Mouse (Mus musculus) kidney, adult 2 months (tissue): ENCODE measurements around the gene Ptafr.

Source experiments
- CTCF ChIP-seq: fragments of 200-500 bp; conservative IDR thresholded peaks from 2 replicates; pipeline ENCODE4 v1.5.1; 2011; ENCODE audit warnings: low read depth, mild to moderate bottlenecking, control low read depth, low read length, moderate library complexity, mixed read lengths; ENCODE audit not compliant: insufficient read depth, insufficient read length
- POLR2A ChIP-seq: fragments of 200-500 bp; IDR thresholded peaks from one replicate; pipeline ENCODE4 v1.6.1; 2011; ENCODE audit warnings: low read depth, low read length, control low read depth

DNA sequence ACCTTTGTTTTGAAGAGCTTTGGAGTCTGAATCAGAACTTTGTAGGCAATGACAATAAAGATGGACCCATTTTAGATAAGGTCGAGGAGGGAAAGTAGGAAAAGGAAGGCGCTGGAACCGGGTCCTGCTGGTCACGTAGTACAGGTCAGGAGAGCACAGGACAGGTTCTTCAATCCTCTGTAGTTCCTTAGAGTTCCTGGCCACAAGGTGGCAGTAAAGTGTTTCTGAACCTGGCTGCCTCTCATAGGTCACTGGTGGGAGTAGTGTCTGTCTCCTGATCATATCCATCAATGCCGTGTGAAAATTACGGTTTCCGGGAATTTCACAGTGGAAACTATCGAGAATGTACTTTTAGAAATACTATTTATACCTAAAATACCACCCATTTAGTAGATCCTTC, 18.0 kb upstream of the Ptafr start:
- TF ChIP-seq CTCF, result peak; percentile 72
- TF ChIP-seq POLR2A, result no peak
